Mouse (Mus musculus): ENCODE results near the gene Hdac8. TPM values are rescaled to one million over a fixed set of nuclear protein-coding genes. Genes with fewer than 3 reads are reported as not detected.

The Hdac8 gene
- polyA plus RNA-seq (2015; fragmentation: Nextera tagmentation; extraction: Ambion mirVana), result 8.3 and 8.7 TPM in 2 replicates

DNA sequence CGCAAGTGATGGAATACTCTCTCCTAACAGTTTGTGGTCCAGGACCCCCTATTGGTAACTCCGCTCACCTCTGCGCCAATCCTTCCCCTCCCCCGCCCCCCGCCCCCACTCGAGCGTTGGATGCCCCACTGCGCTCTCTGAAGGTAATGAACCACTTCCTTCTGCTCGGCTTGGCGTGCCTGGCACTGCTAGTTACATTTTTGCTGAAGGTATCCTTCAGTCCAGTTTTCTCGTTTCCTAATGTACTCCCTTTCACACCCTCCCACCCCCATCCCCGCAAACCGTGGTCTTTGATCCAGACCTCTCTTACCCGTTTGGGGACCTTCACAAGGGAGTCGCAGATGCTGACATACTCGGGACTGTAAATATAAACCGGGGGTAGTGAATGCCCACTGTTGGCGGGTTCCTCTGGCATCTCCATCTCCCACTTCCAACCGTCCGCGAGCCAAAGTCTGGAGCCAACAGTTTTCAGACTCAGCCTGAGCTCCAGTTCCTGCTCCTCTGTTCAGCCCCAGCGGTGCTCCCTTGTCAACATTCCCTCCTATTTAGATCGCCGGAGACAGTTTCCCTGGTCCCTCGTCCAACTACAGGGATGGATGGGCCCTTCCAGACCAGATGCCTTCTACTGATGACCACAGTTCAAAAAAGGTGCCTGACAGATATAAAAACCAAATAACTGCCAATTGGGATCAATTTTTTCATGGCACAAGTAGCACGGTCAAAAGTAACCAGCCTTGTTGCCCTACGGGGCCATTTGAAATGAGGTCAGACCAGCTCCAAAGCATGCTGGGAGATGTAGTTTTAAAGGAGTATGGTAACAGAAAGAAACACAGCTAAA, at the start of gene Hdac8:
Gene Hdac8 (minus strand): TSS at position 716 of the 838 bp plus-strand sequence.
- peak within 1 kb of the TSS; percentile 37 for H3K9ac ChIP-seq
- WGBS, result 12% methylated on average over 27 of the region's 27 CpGs
- no peaks in the 10 kb centered on the region; the same call in 1 of the 2 replicates for H3K27me3 ChIP-seq (replicated peaks)
- no peaks in the 10 kb centered on the region for H3K4me1 ChIP-seq (replicated peaks)
- peak within 1 kb of the TSS; percentile 60 for H3K4me2 ChIP-seq (replicated peaks)
- peak within 1 kb of the TSS; percentile 48 for H3K4me3 ChIP-seq (replicated peaks)
- ATAC-seq, result peak; percentile 91
- no peaks in the 10 kb centered on the region for H3K36me3 ChIP-seq
- H3K9me3 ChIP-seq, result no peaks in the 10 kb centered on the region
- no peak within 1 kb of the TSS for H3K27ac ChIP-seq

DNA sequence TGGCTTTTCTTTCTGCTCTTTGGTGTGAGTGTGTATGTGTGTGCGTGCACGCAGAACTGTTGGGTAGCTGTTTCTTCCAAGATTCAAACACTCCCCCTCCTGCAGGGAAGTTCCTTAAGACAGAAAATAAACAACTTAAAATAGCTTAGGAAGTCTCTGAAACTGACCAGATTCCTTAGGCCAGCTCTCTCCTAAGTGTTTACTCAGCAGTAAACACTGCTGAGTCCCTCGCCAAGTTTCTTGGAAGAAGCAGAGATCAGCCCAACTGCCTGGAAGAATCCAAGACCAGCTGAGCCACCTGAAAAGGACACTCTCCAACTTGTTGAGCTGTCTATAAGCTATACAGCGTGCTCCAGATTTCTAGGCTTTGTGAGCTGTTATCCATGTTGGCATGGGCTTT, 4.0 kb upstream of the Hdac8 start:
- Histone ChIP-seq H3K4me2 (replicated peaks) (no peak overlapping the region), H3K27me3 (replicated peaks) (no peaks in the 10 kb centered on the region; the same call in 1 of the 2 replicates), H3K4me1 (replicated peaks) (no peaks in the 10 kb centered on the region), H3K9ac (no peak overlapping the region), H3K4me3 (replicated peaks) (no peak overlapping the region), H3K36me3 (no peaks in the 10 kb centered on the region), H3K27ac (no peak overlapping the region), H3K9me3 (no peaks in the 10 kb centered on the region)
- peak; percentile 43; the same call in 1 of the 2 replicates for ATAC-seq
- 40% methylated on average over 4 of the region's 4 CpGs for WGBS

DNA sequence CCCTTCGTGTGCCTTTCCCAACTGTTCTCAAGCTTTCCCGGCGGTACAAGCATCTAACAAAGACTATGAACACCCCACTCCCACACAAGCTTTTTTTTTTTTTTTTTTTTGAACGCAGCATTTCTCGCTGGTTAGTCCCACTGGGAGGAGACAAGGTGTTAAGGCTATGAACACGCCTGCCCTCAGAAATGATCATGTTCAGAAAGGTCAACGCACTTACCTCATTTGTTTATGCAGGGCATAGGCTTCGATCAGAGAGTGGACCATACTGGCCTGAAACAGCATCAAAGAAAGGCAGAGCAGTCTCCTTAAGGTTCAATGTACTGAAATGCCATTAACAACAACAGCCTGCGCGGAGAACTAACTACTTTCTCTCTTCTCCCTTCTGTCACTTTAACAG, 980 bp downstream of the Hdac8 start:
- Histone ChIP-seq H3K4me2 (replicated peaks) (peak overlapping the region; percentile 60), H3K4me3 (replicated peaks) (peak overlapping the region; percentile 48), H3K36me3 (no peaks in the 10 kb centered on the region), H3K4me1 (replicated peaks) (no peaks in the 10 kb centered on the region), H3K27ac (no peak overlapping the region), H3K9me3 (no peaks in the 10 kb centered on the region), H3K27me3 (replicated peaks) (no peaks in the 10 kb centered on the region; the same call in 1 of the 2 replicates), H3K9ac (peak overlapping the region; percentile 8; the same call in 1 of the 2 replicates)
- no peak for ATAC-seq
- WGBS, result 32% methylated on average over 10 of the region's 10 CpGs

DNA sequence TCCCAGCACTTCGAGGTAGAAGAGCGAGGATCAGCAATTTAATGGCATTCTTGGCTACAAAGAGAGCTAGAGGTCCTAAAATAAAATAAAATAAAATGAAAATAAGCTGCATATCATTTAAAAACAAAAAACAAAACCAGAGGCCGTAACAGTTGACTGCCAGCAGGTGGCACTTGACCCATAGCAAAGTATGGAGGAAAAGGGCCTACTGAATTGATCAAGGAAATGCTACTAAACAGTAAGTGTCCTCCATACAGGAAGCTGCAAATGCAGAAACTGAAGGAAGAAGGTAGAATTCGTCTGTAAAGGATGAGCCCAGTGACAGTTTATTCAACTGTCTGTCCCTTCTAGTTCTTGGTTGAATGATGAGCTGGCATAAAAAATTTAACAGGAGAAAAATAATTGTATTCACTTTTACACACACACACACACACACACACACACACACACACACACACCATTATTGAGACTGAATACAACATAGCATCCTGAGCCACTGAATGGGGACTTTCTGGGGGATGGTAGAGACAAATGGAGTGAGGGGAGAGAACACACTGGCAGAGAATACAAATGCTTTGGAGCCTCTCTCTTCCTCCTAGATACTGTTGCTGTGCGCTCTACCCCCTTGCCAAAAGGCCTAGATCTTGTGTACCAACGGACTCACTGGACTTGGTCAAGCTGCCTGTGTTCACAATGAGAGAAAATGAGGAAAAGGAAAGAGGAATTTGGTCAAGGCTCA, 11.0 kb downstream of the Hdac8 start:
- Histone ChIP-seq H3K4me3 (replicated peaks) (no peak overlapping the region), H3K4me2 (replicated peaks) (no peak overlapping the region), H3K9ac (no peak overlapping the region), H3K9me3 (no peaks in the 10 kb centered on the region), H3K36me3 (no peaks in the 10 kb centered on the region), H3K27me3 (replicated peaks) (no peaks in the 10 kb centered on the region), H3K4me1 (replicated peaks) (no peaks in the 10 kb centered on the region), H3K27ac (no peak overlapping the region)
- WGBS, result 58% methylated on average over 6 of the region's 6 CpGs
- ATAC-seq, result no peak

DNA sequence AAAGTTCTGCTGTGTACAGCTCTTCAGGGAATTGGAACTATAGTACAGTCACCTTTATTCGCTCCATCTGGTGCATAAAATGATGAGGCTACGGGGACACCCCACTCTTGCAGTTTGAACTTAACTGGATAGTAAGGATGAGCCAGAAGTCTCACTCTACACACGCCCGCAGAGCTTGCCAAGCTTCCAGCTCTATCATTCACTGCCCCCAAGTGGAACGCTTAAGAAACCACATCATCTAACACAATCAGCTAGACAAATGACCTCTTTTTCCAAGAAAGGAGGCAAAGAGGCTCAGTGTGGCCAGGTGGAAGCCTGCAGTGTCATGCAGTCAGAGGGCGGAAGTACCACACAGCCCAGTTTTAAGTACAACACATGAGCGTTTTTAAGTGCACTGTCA, 19.6 kb downstream of the Hdac8 start:
- WGBS, result 80% methylated on average over 7 of the region's 7 CpGs
- Histone ChIP-seq H3K9ac (no peak overlapping the region), H3K36me3 (no peaks in the 10 kb centered on the region), H3K4me3 (replicated peaks) (no peak overlapping the region), H3K27ac (no peak overlapping the region), H3K4me2 (replicated peaks) (no peak overlapping the region), H3K9me3 (no peaks in the 10 kb centered on the region), H3K4me1 (replicated peaks) (no peaks in the 10 kb centered on the region), H3K27me3 (replicated peaks) (peaks cover 5% of the 10 kb centered on the region; the same call in 1 of the 2 replicates)
- no peak for ATAC-seq

DNA sequence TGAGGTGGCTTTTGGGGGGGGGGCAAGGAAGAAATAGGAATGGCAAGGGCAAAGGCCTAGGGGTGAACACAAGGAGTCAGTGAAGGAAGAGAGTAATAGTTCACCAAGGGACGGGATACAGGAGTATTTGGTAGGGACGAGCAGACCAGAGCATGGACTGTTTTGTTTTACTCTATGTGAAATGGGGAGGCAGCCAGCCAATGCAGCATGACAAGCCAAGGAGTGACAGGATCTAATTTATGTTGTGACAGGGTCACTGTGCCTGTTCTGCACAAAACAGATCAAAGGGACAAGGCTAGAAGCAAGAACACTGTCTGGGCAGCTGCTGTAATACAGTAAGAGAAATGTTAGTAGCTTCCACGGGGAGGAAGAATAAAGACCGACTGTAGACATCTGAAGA, 25.5 kb downstream of the Hdac8 start:
- no peak overlapping the region for H3K4me3 ChIP-seq (replicated peaks)
- WGBS, result 68% methylated on average over 4 of the region's 4 CpGs

DNA sequence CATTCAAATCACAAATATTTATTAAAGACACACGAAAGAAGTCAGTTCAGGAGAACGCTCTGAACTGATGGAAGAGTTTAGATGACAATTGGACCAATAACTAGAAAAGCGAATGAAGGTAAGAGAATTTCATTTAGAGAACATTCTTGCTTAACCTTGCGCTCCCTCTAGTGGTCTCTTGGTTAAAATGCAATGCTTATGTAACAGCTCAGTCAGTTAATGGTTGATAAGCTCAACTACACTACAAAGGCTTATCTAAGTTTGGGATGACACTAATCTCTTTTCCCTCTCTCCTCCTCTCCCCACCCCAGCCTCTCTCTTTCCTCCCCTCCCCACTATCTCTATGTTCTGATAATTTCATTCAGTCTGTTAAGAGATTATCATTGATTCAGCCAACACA, 26.2 kb downstream of the Hdac8 start:
- no peaks in the 10 kb centered on the region for H3K36me3 ChIP-seq
- no peaks in the 10 kb centered on the region for H3K27me3 ChIP-seq (replicated peaks)
- no peak overlapping the region for H3K27ac ChIP-seq
- H3K4me3 ChIP-seq (replicated peaks), result no peak overlapping the region
- H3K9ac ChIP-seq, result no peak overlapping the region
- ATAC-seq, result no peak
- no peaks in the 10 kb centered on the region for H3K9me3 ChIP-seq
- WGBS, result 34% methylated on average over 4 of the region's 4 CpGs
- H3K4me2 ChIP-seq (replicated peaks), result no peak overlapping the region
- H3K4me1 ChIP-seq (replicated peaks), result no peaks in the 10 kb centered on the region

More for the DNA sequence above, 25.5 kb downstream of the Hdac8 start:
- Histone ChIP-seq H3K9me3 (no peaks in the 10 kb centered on the region), H3K4me2 (replicated peaks) (no peak overlapping the region), H3K27ac (no peak overlapping the region), H3K36me3 (no peaks in the 10 kb centered on the region), H3K9ac (no peak overlapping the region), H3K4me1 (replicated peaks) (no peaks in the 10 kb centered on the region), H3K27me3 (replicated peaks) (no peaks in the 10 kb centered on the region)
- no peak for ATAC-seq

DNA sequence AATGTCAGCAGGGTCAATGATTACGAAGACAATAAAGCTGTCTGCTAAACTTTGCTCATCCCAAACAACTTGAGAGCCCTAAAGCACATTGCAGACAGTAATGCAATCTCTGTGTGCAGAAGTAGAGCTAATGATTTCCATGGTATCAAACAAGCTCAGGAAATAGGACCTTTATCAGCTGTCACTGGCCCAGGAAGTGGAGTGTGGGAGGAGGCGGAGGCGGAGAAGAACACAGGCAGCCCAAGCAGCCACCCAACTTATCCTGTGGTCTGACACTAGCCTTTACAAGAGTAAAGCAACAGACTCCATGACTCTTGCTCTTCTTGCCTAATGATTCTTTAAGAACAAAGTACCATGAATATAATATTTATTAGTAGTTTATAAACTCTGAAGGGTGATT, 26.7 kb downstream of the Hdac8 start:
- Histone ChIP-seq H3K4me2 (replicated peaks) (no peak overlapping the region), H3K9me3 (no peaks in the 10 kb centered on the region), H3K4me3 (replicated peaks) (no peak overlapping the region), H3K9ac (no peak overlapping the region), H3K36me3 (no peaks in the 10 kb centered on the region), H3K27ac (no peak overlapping the region), H3K4me1 (replicated peaks) (no peaks in the 10 kb centered on the region), H3K27me3 (replicated peaks) (no peaks in the 10 kb centered on the region)
- ATAC-seq, result no peak
- 84% methylated on average over 3 of the region's 3 CpGs for WGBS

DNA sequence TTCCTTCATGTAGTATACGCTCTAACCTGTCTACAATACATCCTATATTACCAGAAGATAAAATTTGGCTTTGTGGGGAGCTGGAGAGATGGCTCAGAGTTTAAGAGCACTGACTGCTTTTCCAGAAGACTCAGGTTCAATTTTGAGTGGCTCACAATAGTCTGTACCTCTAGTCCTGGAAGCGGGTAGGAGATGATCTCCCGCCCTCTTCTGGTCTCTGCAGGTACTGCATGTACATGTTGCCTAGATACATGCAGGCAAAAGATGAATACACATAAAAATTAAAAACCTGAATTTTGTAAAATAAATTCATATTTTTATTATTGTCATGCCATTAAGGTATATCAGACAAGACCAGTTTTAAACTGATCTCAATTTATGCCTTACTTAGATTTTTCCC, 28.4 kb downstream of the Hdac8 start:
- Histone ChIP-seq H3K4me3 (replicated peaks) (no peak overlapping the region), H3K4me2 (replicated peaks) (no peak overlapping the region), H3K27ac (no peak overlapping the region), H3K36me3 (no peaks in the 10 kb centered on the region), H3K27me3 (replicated peaks) (no peaks in the 10 kb centered on the region), H3K9me3 (no peaks in the 10 kb centered on the region), H3K9ac (no peak overlapping the region), H3K4me1 (replicated peaks) (no peaks in the 10 kb centered on the region)
- 32% methylated on average over 3 of the region's 3 CpGs for whole genome bisulfite sequencing
- no peak for ATAC-seq

DNA sequence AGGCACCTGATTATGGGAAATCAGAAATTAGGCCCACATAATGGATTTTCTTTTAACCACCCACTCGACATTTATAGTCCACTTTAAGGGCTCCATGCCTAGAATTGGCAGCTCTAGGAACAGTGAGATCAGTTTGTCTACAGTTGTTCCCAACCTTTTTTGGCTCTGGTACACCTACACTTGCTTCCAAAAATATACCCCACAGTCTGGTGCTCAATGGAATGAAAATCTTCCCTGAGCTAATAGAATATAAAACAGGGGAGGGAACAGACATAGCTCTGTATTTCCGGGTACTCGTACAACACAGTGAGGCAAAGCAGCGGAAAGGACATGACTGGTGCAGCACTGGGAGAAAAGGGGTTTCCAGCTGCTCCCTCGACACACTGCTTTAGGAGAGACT, 29.6 kb downstream of the Hdac8 start:
- Histone ChIP-seq H3K27ac (no peak overlapping the region), H3K4me3 (replicated peaks) (no peak overlapping the region), H3K27me3 (replicated peaks) (0 out of 2 replicates have a peak, but pooled peaks cover 3% of the 10 kb centered on the region), H3K4me1 (replicated peaks) (no peaks in the 10 kb centered on the region), H3K36me3 (no peaks in the 10 kb centered on the region), H3K4me2 (replicated peaks) (no peak overlapping the region), H3K9ac (no peak overlapping the region), H3K9me3 (no peaks in the 10 kb centered on the region)
- WGBS, result 87% methylated on average over 5 of the region's 5 CpGs
- no peak for ATAC-seq

DNA sequence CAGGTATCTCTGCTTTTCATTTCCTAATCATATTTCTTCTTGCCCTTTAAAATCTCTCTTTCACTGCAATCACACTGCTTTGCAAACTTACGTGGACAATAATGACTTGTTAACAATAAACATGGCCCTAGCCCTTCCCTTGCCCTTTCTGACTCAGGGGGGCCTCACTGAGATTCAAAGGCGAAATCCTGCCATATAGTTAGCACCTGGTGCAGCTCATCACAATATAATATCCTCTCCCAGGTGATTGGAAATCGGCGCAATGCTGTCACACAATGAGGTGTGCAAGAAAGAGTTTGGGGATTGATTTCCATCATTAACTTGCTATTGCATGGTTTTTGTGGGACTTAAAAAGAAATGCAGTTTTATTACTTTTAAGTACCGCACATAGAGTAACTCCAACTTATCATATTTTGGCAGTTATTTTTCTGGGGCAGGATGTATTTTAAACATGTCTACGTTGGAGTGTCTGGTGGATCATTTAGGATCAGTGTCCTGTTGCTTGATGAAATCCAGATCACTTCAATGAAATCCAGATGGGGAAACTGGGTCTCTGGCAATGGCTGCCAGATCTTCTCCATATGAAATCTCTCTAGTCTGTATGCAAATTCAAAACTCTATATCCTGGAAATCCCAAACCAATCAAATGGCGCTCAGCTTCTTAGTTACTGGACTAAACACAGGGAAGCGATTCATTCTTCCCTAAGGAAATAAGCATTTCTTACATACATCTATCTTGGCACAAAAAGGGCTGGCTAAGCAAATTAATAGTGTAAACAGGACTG, 86.6 kb downstream of the Hdac8 start:
- Histone ChIP-seq H3K27me3 (replicated peaks) (no peaks in the 10 kb centered on the region; the same call in 1 of the 2 replicates), H3K9me3 (no peaks in the 10 kb centered on the region), H3K27ac (no peak overlapping the region), H3K4me3 (replicated peaks) (no peak overlapping the region), H3K4me1 (replicated peaks) (no peaks in the 10 kb centered on the region), H3K9ac (no peak overlapping the region), H3K4me2 (replicated peaks) (no peak overlapping the region), H3K36me3 (no peaks in the 10 kb centered on the region)
- no peak for ATAC-seq
- 60% methylated on average over 8 of the region's 8 CpGs for WGBS

DNA sequence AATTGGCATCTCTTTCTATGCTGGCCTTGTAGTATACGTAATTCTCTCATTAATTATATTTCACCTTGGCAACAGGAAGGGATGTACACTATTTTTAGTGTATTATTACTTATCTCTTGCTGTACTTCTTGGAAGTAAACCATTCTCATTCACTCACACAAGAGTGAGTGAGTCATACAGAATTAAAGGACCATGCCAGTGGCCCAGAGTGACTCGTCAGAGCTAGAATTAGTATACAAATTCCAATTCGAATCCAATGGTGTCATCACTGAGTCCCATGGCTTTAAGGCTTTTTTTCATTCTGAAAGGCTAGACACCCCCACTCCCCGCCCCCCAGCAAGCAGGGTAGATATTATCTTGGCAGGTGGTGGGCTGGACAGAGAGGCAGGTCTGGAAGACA, 88.2 kb downstream of the Hdac8 start:
- Histone ChIP-seq H3K27me3 (replicated peaks) (no peaks in the 10 kb centered on the region; the same call in 1 of the 2 replicates), H3K4me3 (replicated peaks) (no peak overlapping the region), H3K9me3 (no peaks in the 10 kb centered on the region), H3K4me1 (replicated peaks) (no peaks in the 10 kb centered on the region), H3K36me3 (no peaks in the 10 kb centered on the region), H3K9ac (no peak overlapping the region), H3K4me2 (replicated peaks) (no peak overlapping the region), H3K27ac (no peak overlapping the region)
- no peak for ATAC-seq
- WGBS, result 74% methylated on average over 4 of the region's 4 CpGs
